Mouse (Mus musculus): ENCODE measurements at regions not wholly inside any gene's neighbourhood (a gene's known extent, or its start where the extent isn't known, plus 50 kb on each side); places are given as distances from the start of the nearest gene placed in this dataset.
"Not testable (repeated sequence)": the region's sequence is repeated elsewhere in the genome, so short reads cannot be mapped to it uniquely, and the experiment has no call there.

GRCm38 (mm10) chr11:45404377-45405029, 447.3 kb upstream of the Clint1 start:
- no peak for DNase-seq (ENCODE audit: low spot score)

DNA sequence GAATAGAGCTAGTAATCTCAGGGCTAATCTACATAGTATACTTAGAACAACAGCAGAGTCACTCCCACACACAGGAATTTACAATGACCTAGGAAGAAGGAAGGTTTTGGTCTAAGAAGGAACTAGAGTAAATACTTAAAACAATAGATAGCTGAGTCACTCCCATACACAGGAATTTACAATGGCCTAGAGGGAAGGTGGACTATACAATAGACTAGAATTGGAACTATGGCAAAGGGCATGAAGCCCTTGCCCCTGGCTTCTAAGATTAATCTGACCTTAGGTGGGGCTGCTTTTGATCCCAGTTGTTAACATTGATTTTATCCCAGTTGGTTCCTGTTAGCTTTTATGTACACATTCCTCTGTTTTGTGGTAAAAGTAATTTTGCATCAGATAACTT, 427.8 kb upstream of the Clint1 start:
- DNase-seq (ENCODE audit: low spot score), result not testable (repeated sequence)

GRCm38 (mm10) chr11:45440937-45441720, 410.7 kb upstream of the Clint1 start:
- no peak for DNase-seq (ENCODE audit: low spot score)

DNA sequence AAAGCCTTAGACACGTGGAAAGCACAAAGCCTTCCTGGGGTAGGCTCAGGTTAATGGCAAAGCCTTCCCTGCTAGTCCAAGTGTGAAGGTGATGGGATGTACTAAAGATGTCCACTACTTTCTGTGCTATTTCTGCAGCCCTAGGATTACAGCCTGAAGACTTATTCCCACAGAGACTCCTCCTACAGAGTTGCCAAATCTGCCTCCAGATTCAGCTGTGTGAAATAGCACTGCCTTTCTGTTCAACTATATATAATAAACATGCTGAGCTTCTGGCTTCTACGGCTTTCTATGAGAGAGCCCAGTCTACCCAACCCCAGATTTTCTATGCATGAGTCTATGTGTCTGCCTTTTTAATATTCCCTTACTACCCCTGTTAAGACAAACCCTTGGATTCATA, 405.3 kb upstream of the Clint1 start:
- no peak for DNase-seq (ENCODE audit: low spot score)

- no peak for DNase-seq (ENCODE audit: low spot score)
Observed at GRCm38 (mm10) chr11:45454234-45454633, 397.6 kb upstream of the Clint1 start.

DNA sequence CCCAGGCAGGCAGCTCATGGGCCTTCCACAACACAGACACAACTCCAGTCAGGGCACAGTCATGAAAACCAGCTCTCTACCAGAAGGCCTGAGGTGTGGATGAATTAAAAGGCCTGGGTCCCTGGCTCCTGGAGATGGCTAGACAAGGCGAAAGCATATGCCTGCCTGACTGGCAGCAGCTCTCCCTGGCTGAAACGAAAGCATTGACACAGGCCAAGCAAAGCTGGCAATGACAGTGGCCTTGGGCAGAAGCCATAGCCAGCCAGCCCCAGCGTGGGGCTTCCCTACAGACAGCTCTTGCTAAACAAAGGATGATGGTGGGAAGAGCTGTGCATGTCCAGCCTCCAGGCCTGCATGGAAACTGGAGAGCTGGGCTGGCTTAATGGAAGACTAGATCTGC, 396.9 kb upstream of the Clint1 start:
- DNase-seq (ENCODE audit: low spot score), result no peak

DNA sequence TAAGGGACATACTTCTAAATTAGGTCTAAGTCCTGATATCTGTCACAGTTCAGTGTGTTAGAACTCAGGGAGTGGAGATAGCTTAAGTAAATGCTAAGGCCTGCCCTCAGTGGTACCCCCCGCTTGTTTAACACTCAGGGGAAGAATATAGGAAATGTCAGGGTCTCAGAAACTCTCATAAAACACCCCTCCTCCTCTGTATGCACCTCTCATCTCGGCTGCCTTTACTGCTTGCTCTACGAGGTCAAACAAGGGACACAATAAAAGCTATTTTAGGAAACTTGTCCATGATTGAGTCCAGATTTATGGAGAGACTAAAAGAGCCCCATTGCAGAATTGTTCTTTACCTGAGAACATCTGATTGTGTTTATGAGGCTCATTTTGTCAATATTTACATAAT, 395.1 kb upstream of the Clint1 start:
- no peak for DNase-seq (ENCODE audit: low spot score)

GRCm38 (mm10) chr11:45457597-45457996, 394.3 kb upstream of the Clint1 start:
- no peak for DNase-seq (ENCODE audit: low spot score)

DNA sequence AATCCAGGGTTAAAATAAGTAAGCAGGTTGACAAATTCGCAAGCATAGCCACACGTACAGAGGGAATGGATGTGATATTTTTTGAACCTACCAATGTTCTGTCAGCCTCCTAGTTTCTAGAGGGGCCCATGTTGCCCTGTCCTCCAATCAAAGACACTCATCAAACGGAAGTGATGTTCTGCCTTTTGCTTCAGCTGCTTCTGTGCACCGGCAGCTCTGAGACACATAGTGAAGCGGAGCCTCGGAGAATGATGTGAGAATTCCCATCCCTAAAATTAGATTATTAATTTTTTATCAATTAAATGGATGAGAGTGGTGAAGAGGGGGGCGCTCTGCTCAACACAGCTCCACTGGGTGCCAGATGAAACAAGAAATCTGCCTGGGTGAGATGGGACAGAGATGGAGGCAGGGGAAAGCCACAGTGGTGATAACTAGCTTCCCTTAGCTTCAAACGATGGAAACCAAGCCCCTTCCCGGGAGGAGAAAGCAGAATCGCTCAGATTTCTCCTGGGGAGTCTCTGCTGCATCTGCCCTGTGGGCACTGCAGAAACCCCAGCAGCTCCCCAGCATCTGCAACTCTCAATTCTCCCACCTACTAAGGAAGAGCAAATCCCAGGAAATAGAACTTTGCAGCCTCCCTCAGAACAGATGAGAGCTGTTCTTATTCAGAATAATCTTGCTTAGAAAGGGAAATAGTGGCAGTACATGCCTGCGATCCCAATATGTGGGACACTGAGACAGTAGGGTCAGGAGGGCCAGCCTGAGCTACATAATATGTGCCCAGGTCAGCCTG, 391.7 kb upstream of the Clint1 start:
- DNase-seq (ENCODE audit: low spot score), result no peak

- no peak for DNase-seq (ENCODE audit: low spot score)
Observed at GRCm38 (mm10) chr11:45464501-45464900, 387.4 kb upstream of the Clint1 start.

DNA sequence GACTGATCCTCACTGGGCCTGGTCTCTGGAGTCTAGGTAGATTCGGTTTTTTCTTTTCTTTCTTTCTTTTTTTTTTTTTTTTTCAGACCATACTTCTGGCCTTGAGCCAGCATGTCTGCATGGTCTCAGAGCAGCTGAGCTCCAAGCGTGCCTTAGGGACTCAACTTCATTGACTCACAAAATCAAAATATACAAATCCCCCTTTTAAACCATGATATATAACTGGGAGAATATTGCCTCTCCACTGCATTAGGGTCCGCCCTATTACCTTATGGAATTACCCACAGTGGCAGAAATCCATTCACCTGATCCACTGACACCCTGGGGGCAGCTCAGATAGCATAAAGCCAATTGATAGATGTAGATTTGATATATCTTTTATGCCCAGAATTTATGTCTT, 385.5 kb upstream of the Clint1 start:
- DNase-seq (ENCODE audit: low spot score), result no peak

DNA sequence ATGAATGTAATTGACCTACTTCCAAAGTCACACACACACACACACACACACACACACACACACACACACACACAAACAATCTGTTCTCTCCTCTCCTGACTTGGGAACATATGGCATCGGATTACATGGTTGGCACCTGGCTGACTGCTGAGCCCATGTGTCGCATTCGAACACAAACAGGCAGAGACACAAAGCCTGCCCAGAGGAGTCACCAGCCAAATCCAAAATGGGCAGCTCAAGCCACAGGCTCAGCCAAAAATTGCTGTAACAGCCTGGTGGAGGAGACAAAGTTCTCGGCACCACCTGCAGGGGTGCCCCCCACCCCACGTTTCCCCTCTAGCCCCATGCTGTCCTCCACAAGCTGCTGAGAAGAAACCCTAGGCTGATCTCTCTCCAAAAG, 379.7 kb upstream of the Clint1 start:
- no peak for DNase-seq (ENCODE audit: low spot score)

GRCm38 (mm10) chr11:45476917-45477316, 374.9 kb upstream of the Clint1 start:
- DNase-seq (ENCODE audit: low spot score), result no peak

GRCm38 (mm10) chr11:45485950-45486349, 365.9 kb upstream of the Clint1 start:
- DNase-seq (ENCODE audit: low spot score), result no peak

- no peak for DNase-seq (ENCODE audit: low spot score)
Observed at GRCm38 (mm10) chr11:45491021-45491967, 360.6 kb upstream of the Clint1 start.

DNA sequence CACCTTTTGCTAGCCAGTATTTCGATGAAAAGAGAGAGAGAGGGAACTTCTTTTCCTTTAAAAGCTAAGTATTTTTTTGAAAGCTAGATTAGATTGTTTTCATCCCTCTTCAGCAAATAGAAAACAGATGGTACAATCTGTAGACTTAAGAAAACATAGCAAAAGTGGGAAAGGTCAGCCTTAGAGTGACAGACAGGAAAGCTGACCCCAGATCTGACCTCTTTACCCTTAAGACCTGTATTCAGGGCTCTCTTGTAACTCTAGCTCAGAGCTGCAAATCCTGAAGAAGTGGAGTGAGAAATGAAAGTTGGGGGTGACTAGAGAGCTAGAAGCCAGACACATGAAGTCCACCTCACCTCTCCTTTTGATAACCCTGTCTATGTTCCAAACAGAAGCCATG, 356.6 kb upstream of the Clint1 start:
- DNase-seq (ENCODE audit: low spot score), result no peak

DNA sequence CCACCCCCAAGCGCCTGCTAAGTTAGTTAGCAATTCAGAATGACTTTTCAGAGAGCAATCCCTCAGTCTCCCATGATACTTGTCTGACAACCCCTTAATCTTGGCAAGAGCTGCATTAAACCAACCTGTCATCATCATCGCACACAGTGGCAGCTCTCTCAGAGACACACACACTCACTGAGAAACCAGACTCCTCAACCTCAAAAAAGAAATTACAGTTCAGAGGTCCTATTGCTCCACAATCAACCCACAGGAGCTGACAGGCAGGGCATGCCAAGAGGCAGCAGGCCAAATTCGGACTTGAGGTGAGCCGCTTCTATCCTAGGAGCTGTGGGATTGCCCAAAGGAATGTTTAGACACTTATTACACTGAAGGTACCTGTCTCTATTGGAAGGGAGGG, 343.3 kb upstream of the Clint1 start:
- no peak for DNase-seq (ENCODE audit: low spot score)

DNA sequence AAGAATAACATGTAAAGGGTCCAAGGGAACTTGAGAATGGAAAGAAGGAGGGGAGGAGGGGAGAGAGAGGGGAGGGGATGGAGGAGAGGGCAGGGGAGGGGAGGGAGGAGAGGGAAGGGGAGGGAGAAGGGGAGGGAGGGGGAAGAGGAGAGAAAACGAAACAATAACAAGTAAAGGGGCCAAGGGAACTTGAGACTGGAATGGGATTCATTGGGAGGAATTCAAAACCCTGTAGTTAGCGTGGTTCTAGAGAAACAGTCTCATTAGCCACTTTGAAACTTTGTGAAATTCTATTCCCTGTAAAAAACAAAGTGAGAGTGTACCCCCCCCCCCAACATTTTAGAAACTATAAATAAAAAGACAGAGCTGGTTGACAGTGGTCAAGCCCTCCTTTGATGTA, 342.6 kb upstream of the Clint1 start:
- no peak for DNase-seq (ENCODE audit: low spot score)

DNA sequence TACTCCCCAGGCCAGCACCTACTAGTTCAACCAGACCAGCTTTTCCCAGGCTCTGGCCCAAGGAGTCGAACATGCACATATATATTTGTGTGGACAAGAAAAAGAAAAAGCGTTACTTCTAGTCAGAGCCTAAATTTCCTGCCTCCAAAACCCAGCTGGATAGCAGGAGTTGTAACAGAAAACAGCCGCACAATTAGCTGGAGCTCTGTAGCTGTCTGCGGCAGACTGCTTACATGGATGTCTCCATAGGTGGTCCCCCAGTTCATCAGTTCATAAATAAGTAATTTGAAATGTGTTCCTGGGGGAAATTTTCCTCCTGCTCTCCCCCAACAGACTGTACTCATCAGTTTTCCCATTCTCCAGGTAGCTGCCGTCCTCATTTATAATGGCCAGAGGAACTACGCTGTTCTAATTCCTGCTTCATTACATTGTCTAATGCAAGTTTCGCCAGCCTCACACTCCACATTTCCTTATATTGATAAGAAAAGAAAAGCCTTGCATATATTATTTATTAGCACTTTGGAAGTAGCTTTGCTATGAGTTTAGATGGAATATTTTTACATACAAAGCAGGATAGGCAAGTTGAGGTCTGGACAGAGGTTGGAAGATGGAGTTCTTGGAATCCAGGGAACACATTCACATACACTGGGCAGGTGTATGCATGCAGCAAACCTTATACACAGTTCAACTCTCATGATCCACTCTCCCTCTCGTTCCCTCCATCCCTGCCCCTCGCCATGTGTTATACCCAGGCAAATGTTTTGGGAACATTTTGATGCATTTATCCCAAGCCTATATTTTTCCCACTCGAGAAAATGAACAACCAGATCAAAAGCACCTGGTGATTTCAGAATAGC, 337.2 kb upstream of the Clint1 start:
- DNase-seq (ENCODE audit: low spot score), result no peak

DNA sequence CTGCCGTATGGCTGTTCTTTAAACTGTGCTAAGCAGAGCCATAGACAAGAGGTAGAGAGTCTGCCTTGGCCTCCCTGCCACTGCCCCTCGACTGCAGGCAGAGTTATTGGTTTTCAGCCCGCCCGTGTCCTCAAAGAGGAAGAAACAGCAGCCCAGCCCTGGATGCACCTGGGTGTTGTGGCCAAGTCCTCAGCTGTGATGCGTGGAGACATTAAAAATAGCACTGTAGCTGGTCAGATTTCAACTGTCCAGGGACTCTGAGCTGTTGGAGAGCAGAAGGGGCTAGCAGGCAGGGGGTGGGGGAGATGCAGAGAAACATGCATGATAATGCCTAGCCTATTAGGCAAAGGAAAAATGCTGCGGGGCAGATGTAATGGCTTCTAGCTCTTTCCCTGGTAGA, 327.1 kb upstream of the Clint1 start:
- no peak for DNase-seq (ENCODE audit: low spot score)

Measured in thymus, postnatal 0 days (tissue).